Mouse (Mus musculus): ENCODE results near the gene Syde2.

DNA sequence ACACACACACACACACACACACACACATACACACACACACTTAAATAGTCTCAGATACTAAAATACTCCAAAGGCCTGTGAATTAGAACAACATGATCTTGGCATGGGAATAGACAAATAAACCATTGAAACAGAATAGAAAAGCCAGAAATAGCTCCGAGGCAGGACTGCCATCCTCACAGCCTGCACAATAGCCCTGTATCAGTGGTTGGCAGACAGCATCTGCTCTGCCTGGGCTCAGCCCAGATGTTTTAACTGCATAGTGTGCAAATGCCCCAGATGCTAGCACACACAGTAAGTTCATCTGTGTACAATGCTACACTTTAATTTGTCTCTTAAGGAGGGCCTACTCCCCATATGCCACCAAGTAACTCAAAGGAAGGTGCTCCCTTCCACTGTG lies 27.8 kb upstream of the Syde2 start:
- TF ChIP-seq CTCF (IDR thresholded peaks at IDR 0.05; ENCODE audit: low read depth) (no peak), EP300 (IDR thresholded peaks at IDR 0.05; ENCODE audit: low read depth) (no peak)
